Mouse (Mus musculus) cortical plate, adult 2 months (tissue): ENCODE data around the gene Hace1. TPM values are rescaled to one million over a fixed set of nuclear protein-coding genes. Genes with fewer than 3 reads are reported as not detected.
A peak's percentile ranks its signal among the peaks of the same experiment; 100 is the strongest.
"Not testable (repeated sequence)": the region's sequence is repeated elsewhere in the genome, so short reads cannot be mapped to it uniquely, and the experiment has no call there.

Source experiments
- H3K27ac ChIP-seq: fragments of 200-500 bp; 2 replicates; pipeline ENCODE4 v1.5.1; 2012; ENCODE audit warnings: low read length, control low read depth, inconsistent platforms; ENCODE audit not compliant: insufficient read depth
- H3K4me1 ChIP-seq: fragments of 200-500 bp; 2 replicates; pipeline ENCODE4 v1.6.1; 2011; ENCODE audit warnings: low read length; ENCODE audit not compliant: control insufficient read depth, insufficient read depth
- H3K4me3 ChIP-seq: fragments of 200-500 bp; 2 replicates; pipeline ENCODE4 v1.5.1; 2011; ENCODE audit warnings: mild to moderate bottlenecking, low read length, control low read depth; ENCODE audit not compliant: insufficient read depth
- CTCF ChIP-seq: fragments of 200-500 bp; IDR thresholded peaks from 2 replicates; pipeline ENCODE4 v1.5.1; 2011; ENCODE audit warnings: mild to moderate bottlenecking, control low read depth, low read length; ENCODE audit not compliant: insufficient read depth; ENCODE audit errors: extremely low read depth
- POLR2A ChIP-seq: fragments of 200-500 bp; IDR thresholded peaks from 2 replicates; pipeline ENCODE4 v1.6.1; 2011; ENCODE audit warnings: mild to moderate bottlenecking, low read length, control low read depth; ENCODE audit not compliant: insufficient read depth; ENCODE audit errors: extremely low read depth
- polyA plus RNA-seq: library from polyadenylated mRNA; depleted of rRNA; stranded (reverse); fragments of >200 nt; gene quantifications from 2 replicates; pipeline ENCODE4 v1.2.3, GENCODE M21; 2012; rRNA removed

The Hace1 gene
- polyA plus RNA-seq = 54.6 and 55.1 TPM in 2 replicates

GRCm38 (mm10) chr10:45577731-45578297 lies at the start of gene Hace1:
TSS of gene Hace1 (plus strand) at chr10:45577829.
- TF ChIP-seq CTCF (no peak), POLR2A (peak; percentile 64; the same call in 1 of the 2 replicates)
- Histone ChIP-seq H3K27ac (peak within 1 kb of the TSS; percentile 96), H3K4me1 (no peaks in the 10 kb centered on the region), H3K4me3 (peak within 1 kb of the TSS; percentile 40)

- not testable (repeated sequence) for H3K27ac ChIP-seq, H3K4me1 ChIP-seq, H3K4me3 ChIP-seq
These were observed 40.3 kb upstream of the Hace1 start for GRCm38 (mm10) chr10:45537334-45537733.

- H3K27ac ChIP-seq = no peak overlapping the region
- TF ChIP-seq POLR2A (no peak), CTCF (no peak)
- H3K4me1 ChIP-seq = no peaks in the 10 kb centered on the region
- no peak overlapping the region for H3K4me3 ChIP-seq
These were observed 34.9 kb upstream of the Hace1 start for GRCm38 (mm10) chr10:45542726-45543125.

GRCm38 (mm10) chr10:45546799-45547198 lies 30.8 kb upstream of the Hace1 start:
- TF ChIP-seq CTCF = no peak
- TF ChIP-seq POLR2A = no peak
- no peak overlapping the region for H3K27ac ChIP-seq

GRCm38 (mm10) chr10:45578298-45578821 lies 731 bp downstream of the Hace1 start:
- Histone ChIP-seq H3K4me3 (peak overlapping the region; percentile 40), H3K27ac (no peak overlapping the region), H3K4me1 (no peaks in the 10 kb centered on the region)
- TF ChIP-seq POLR2A (peak; percentile 47; the same call in 1 of the 2 replicates), CTCF (no peak)

More at GRCm38 (mm10) chr10:45546799-45547198, 30.8 kb upstream of the Hace1 start:
- H3K4me3 ChIP-seq = no peak overlapping the region
- H3K4me1 ChIP-seq = no peaks in the 10 kb centered on the region

GRCm38 (mm10) chr10:45583310-45583709 lies 5.7 kb downstream of the Hace1 start:
- no peak for TF ChIP-seq POLR2A
- TF ChIP-seq CTCF = no peak
- no peaks in the 10 kb centered on the region for H3K4me1 ChIP-seq
- H3K27ac ChIP-seq = no peak overlapping the region
- no peak overlapping the region for H3K4me3 ChIP-seq

GRCm38 (mm10) chr10:45583829-45584228 lies 6.2 kb downstream of the Hace1 start:
- TF ChIP-seq CTCF (no peak), POLR2A (no peak)
- H3K4me3 ChIP-seq = no peak overlapping the region
- no peaks in the 10 kb centered on the region for H3K4me1 ChIP-seq
- H3K27ac ChIP-seq = no peak overlapping the region

GRCm38 (mm10) chr10:45584311-45585102 lies 6.9 kb downstream of the Hace1 start:
- TF ChIP-seq POLR2A (no peak), CTCF (no peak)
- Histone ChIP-seq H3K27ac (no peak overlapping the region), H3K4me1 (no peaks in the 10 kb centered on the region)

GRCm38 (mm10) chr10:45605853-45606252 lies 28.2 kb downstream of the Hace1 start:
- Histone ChIP-seq H3K4me3 (no peak overlapping the region), H3K27ac (no peak overlapping the region), H3K4me1 (no peaks in the 10 kb centered on the region)
- TF ChIP-seq CTCF (no peak), POLR2A (no peak)

More at GRCm38 (mm10) chr10:45584311-45585102, 6.9 kb downstream of the Hace1 start:
- H3K4me3 ChIP-seq = no peak overlapping the region

GRCm38 (mm10) chr10:45610727-45611126 lies 33.1 kb downstream of the Hace1 start:
- no peak for TF ChIP-seq POLR2A
- TF ChIP-seq CTCF = no peak
- H3K4me3 ChIP-seq = no peak overlapping the region
- no peaks in the 10 kb centered on the region for H3K4me1 ChIP-seq
- H3K27ac ChIP-seq = no peak overlapping the region

- H3K4me1 ChIP-seq = no peaks in the 10 kb centered on the region
- TF ChIP-seq CTCF (no peak), POLR2A (no peak)
- H3K4me3 ChIP-seq = no peak overlapping the region
- H3K27ac ChIP-seq = no peak overlapping the region
These were observed 38.4 kb downstream of the Hace1 start for GRCm38 (mm10) chr10:45616012-45616411.
